Mouse (Mus musculus): ENCODE measurements around the gene Nt5c.

DNA sequence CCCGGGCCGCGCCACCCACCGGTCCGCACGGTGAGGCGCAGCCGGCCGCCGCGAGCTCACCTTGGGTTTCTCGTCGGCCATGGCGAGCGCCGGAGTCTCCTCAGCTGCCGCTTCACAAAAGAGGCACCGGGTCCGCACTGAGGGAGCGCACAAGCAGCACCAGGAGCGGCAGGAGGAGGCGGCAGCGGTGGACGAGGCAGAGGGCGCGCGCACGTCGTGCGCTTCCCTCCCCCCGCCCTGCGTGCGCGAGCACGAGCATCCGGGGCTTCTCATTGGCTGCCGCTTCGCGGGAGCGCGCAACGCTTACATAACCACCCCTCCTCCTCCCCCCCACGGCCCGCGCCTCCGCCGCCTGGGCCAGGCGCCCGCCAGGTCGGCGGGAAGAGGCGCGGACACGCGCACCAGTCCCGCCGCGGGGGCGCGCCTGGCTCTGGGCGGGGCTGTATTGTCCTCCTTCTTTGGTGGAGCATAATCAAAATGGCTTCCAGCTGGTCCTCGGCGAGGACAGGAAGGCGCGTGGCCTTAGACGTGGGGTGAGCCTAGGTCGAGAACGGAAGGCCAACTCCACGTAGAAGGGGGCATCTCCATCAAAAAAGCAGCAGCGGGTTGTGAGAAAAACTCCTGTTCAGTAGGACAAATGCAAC, 44.5 kb upstream of the Nt5c start, which contains the start of gene Sumo2:
- TF ChIP-seq CTCF (IDR thresholded peaks at IDR 0.05; ENCODE audit: borderline replicate concordance, control insufficient read depth, extremely low read depth, insufficient read depth, low read length, poor library complexity) = peak; percentile 66; the same call in 1 of the 2 replicates
- peak; percentile 59 for TF ChIP-seq POLR2A (IDR thresholded peaks at IDR 0.05; ENCODE audit: control insufficient read depth, extremely low read depth, insufficient read depth, low read length, poor library complexity)
